Mouse (Mus musculus) inflammation-experienced regulatory T-cells (primary cell): ENCODE measurements around the gene Gm428. TPM values are rescaled to one million over a fixed set of nuclear protein-coding genes. Genes with fewer than 3 reads are reported as not detected.

Experiments used
- polyA plus RNA-seq, 2 experiments: library from polyadenylated mRNA; unstranded; fragments of 100-300 nt; shearing (Covaris generic); gene quantifications; one replicate each; pipeline ENCODE4 v1.2.1; 2017

Gene Gm428
- polyA plus RNA-seq, result not detected

GRCm38 (mm10) chr4:73683216-73683615 lies at the start of gene Gm428:
Gene Gm428, plus strand, starts transcription at chr4:73683516.

GRCm38 (mm10) chr4:73637821-73638220 lies 45.5 kb upstream of the Gm428 start, which contains the start of gene Gm11236:
Gene Gm11236, plus strand, starts transcription at chr4:73638121.

DNA sequence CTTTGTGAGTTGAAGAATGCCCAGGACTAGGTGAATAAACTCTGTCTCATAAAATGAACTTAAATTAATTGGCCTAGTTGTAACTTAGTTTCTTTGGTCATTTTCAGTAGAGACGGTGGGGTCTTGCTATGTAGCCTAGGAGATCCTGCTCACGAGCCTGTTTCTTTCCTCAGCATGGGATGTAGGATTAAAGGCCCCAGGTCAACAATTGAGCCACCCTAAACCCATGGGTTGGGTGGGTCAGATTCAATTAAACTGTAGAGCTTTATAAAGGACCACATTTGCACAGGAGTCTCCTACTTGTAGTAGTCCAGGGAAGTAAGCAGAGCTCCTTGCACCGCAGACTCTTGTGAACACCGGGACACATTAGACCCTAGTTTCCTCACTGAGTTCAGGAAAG lies 15.3 kb upstream of the Gm428 start, which contains the start of gene Gm11239:
Gene Gm11239, plus strand, starts transcription at position 301 of the 400 bp plus-strand sequence.

Other genes with a start within 250 kb of the Gm428 start
- not detected for gene Gm11238, start 75.6 kb upstream of the Gm428 start, polyA plus RNA-seq
- not detected for gene Gm11237, start 60.5 kb upstream of the Gm428 start, polyA plus RNA-seq
- gene Gm11236, start 45.4 kb upstream of the Gm428 start, polyA plus RNA-seq, result not detected
- gene Gm11239, start 15.2 kb upstream of the Gm428 start, polyA plus RNA-seq, result not detected
- gene Rasef, start 107.5 kb downstream of the Gm428 start, polyA plus RNA-seq, result under 1 TPM; 0.20 to 0.74 TPM
- gene Gm11758, start 192.8 kb downstream of the Gm428 start, polyA plus RNA-seq, result not detected
- not detected for gene Gm11757, start 207.6 kb downstream of the Gm428 start, polyA plus RNA-seq
- not detected for gene Gm13871, start 222.4 kb downstream of the Gm428 start, polyA plus RNA-seq
- not detected for gene Gm11756, start 237.2 kb downstream of the Gm428 start, polyA plus RNA-seq